Mouse (Mus musculus): ENCODE measurements around the gene Sema6b.
"Not testable (repeated sequence)": the region's sequence is repeated elsewhere in the genome, so short reads cannot be mapped to it uniquely, and the experiment has no call there.

Gene Sema6b

DNA sequence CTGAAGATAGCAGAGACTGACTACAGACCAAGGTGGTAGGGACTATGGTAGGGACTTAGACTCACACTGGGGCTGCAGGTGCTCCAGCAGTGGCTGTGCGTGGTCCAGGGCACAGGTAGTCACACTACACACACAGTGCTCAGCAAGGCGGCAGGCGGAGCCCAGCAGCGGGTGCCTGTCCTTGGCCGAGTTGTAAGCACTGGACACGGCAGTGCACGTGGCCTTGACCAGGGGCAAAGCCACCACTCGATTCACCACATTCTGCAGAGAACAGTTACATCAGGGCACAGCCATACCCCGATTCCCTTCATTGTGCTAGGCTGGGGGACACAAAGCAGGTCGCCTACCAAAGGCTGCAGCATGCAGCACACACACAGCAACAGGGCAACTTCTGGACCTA lies 23.9 kb downstream of the Sema6b start:
- no peak for DNase-seq

DNA sequence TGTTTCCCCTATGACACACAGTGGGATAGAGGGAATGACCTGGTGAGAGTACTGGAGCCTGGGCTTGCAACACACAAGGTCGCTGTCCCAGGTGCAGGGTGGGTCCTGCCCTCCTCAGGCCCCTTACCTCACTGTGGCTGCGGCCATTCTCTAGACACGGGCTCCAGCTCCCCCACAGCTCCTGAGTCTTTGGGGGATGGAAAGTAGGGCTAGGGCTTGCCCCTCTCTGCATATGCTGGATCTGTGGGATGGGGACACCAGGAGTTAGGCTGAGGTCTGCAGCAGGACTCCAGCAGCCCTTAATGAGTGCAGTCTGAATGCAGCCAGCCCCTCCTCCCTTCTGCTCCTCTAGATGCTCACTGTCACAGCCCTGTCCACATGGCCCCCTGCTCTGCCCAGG lies 27.4 kb downstream of the Sema6b start:
- DNase-seq: no peak

DNA sequence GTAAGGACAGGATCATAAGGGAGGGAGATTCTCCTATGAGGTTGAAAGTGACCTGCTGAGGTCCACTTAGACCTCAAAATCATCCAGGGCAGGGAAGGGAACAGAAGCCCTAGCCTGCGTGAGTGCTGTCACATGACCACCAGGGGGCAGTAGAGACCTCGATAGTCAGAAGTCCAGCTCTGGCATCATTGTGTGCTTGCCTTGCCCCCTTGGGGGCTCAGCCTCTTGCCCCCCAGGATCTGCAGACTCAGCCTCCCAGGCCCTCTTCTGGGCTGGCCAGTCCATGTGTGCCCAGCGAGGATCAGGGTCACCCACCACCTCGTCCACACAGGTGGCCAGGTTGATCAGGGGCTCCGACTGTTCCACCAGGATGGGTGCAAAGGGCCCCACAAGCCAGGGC lies 28.3 kb downstream of the Sema6b start:
- peak; percentile 69 for DNase-seq

DNA sequence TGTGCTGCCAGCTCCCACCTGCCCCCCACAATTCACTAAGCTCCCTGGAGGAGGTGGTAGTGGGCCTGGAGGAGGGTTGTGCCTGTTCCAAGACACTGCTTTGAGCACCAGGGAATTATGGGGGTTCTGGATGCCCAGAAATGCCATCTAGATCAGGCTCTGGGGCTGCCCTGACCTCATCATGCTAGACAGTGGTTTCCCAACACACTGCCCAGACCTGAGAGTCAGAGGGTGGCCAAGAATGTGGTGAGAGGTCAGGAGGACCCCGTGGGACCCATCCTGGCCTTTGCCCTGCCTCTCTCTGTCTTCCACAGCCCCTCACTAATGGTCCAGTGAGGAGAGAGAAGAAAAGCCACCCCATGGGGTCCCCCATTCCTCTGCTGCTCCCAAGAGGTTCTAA lies 29.1 kb downstream of the Sema6b start:
- no peak for DNase-seq

DNA sequence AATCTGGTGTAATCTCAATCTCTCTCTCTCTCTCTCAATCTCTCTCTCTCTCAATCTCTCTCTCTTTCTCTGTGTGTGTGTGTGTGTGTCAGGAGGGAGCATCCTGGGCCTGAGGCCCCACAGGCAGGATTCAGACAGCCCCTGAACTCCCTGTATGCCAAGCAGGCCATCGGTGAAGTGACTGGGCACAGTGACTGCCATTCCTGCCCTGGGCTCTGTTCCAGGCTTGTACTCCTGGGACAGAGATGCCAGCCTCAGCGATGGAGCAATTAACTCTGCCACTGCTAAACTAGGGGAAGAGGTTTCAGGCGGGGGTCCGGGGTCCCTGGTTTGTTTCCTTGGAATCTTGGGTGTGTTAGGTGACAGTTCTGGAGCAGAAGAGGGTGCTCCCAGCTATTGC lies 29.6 kb downstream of the Sema6b start:
- no peak for DNase-seq

DNA sequence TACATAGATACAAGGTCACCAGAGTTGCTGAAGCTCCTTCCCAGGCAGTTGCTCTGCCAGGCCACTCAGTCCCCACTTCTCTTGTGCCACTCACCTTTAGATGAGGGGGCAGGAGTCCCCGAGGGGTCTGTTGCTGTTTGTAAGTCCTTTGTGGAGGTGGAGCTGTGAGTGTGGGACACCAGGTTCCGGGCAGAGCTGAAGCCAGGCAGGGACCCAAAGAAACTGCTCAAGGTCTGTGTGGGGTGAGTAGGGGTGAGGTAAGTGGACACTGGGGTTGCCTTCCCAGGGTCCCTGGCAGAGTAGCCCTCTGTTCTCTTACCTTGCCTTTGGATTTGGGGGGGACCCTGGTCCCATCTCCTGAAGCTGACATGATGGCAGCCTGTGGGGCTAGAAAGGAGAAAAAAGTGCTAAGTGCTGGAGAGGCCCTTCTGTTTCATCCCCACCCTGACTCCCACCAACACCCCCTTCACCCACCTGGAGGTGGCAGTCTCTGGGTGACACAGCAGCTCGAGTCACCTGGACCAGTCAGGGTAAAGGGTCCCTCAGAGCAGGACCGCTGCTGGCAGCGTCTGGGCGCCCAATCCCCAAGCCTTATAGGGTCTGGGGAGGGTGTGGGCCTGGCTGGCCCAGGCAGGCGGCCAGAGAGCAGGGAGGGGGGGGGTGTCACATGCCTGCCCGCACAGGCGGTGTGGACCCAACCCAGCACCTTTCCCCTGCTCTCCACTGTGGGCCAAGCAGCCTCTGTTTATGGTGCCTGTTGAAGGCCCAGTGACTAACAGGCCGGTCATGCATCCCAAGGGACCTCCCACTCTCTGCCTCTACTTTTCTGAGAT lies 30.7 kb downstream of the Sema6b start, which contains the start of gene Plin4:
Gene Plin4 (minus strand): TSS at position 585 of the 833 bp plus-strand sequence.
- no peak for DNase-seq

DNA sequence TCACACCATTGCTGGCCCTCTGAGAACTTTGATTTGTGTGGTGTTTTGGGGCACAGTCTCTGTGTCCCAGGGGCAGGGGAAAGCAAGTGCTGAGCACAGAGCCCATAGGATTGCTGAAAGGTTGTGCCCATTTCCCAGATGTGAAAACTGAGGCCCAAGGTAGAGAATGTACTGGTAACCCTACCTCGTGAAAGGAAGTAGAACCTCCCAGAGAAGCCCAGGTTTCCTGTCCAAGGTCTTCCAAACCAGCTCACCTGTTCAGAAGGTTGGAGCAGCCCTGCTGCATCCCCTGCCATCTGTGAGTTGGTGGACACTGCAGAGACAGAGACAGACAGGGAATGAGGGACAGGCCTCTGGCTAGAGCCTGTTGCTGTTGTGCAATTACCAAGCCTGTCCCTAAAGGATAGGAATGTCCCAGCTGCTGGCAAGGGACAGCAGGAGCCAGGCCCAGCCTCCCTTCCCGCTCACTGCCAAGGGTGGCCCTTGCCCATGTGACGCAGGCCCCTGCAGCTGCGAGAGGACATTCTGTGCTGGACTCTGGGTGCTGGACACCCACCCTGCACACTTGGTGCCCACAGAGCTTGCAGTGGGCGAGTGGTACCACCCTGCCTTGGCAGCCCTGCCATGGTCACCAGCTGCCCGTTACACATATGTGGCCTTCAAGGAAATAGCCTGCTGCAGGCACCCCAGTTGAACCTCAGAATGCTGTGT lies 31.7 kb downstream of the Sema6b start:
- DNase-seq: no peak

DNA sequence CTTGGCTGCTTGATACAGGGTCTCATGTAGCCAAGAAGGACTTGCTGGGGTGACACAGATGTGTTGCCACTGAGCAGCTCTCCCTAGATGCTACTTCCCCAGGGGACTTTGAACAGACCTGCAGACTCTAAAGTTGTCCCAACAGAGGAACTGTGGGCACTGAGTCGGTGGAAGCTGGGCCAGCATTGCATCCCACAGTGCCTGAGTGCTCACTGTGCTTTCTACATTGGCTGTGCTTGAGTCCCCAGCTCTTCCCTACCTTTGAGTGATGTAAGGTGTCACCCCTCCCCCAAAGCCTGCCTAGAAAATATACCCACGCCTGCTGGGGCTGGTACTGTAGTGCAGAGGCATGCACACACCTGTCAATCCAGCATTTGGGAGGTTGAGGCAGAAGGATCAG lies 32.4 kb downstream of the Sema6b start:
- no peak for DNase-seq

DNA sequence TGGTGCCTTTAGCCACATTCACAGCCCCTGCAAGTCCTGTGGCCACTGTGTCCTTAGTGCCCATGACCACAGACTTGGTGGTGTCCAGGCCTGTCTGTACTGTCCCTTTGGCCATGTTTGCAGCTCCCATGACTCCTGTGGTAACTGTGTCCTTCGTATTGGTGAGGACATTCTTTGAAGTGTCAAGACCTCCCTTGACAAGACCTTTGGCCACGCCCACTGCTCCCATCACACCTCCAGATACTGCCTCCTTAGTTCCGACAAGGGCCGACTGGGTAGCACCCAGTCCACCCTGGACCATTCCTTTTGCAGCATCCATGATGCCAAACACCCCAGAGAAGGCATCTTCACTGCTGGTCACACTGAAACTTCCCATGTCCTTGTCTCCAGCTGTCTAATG lies 33.2 kb downstream of the Sema6b start:
- no peak for DNase-seq

DNA sequence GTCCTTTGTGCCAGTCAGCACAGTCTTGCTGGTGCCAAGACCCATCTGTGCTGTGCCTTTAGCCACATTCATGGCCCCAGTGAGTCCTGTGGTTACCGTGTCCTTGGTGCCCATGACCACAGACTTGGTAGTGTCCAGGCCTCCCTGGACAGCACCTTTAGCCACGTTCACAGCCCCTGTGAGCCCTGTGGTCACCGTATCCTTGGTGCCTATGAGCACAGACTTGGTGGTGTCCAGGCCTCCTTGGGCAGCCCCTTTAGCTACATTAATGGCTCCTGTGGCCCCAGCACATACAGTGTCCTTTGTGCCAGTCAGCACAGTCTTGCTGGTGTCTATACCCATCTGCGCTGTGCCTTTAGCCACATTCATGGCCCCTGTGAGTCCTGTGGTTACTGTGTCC lies 33.7 kb downstream of the Sema6b start:
- DNase-seq: not testable (repeated sequence)

DNA sequence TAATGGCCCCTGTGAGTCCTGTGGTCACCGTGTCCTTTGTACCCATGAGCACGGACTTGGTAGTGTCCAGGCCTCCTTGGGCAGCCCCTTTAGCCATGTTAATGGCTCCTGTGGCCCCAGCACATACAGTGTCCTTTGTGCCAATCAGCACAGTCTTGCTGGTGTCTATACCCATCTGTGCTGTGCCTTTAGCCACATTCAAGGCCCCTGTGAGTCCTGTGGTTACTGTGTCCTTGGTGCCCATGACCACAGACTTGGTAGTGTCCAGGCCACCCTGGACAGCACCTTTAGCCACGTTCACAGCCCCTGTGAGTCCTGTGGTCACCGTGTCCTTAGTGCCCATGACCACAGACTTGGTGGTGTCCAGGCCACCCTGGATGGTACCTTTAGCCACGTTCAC lies 35.3 kb downstream of the Sema6b start:
- DNase-seq: not testable (repeated sequence)

DNA sequence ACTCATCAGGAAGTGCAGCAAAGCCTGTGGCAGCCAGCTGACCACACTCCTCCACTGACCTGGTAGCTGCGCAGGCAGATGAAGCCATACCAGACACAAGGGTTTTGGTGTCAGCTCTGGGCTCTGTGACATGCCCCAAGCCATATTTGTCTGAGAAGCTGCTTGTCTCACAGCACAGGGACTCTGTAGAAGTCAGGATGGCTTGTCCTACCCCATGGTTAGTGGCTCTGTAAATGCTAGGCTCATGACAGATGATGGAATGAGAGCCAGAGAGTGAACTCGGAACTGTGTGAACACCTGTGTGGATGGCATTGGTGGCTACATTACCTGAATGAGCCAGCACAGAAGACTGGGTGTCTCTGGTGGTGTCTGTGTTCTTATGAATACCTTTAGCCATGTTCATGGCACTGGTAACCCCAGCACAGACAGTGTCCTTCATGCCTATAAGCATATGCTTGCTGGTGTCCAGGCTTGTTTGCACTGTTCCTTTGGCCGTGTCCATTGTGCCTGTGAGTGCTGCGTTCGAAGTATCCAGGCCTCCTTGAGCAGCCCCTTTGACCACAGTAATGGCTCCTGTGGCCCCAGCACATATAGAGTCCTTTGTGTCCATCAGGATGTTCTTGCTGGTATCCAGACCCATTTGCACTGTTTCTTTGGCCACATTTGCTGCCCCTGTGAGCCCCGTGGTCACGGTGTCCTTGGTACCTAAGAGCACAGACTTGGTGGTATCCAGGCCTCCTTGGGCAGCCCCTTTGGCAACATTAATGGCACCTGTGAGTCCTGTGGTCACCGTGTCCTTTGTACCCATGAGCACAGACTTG lies 36.5 kb downstream of the Sema6b start:
- no peak for DNase-seq

DNA sequence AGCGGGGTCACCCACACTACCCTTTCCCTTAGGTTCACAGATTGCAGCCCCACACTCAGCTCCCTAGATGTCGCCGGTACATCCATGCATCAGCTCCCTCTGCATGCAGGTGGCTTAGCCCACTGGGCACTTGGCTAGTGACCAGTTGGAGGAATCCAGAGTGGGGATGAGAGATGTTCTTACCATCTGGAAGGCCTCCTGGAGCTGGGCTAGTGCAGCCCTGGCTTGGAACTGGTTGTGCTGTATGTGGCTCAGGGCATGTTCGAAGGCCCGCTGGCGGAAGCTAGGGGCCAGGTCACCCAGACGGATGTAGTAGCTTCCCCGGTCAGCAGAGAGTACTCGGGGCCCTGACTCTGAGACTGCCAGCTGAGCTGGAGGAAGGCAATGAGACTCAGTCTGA lies 37.2 kb downstream of the Sema6b start:
- no peak for DNase-seq

DNA sequence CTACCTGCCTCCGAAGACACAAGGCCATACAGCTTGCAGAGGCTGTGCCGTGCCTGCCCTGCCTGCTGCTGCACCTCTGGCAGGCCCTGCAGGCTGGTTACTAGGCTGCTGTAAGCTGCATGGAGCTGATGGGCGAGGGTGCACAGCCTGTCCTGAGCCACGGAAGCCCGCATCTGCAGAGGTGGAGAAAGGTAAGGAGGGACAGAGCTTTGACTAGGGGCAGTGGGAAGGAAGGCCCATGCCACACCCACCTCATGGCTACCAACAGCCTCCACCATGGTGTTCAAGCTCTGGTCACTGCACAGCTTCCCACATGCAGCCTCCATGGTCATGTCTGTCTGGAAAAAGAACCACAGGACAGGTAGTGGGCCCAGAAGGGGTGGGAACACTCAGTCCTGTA lies 38.0 kb downstream of the Sema6b start:
- no peak for DNase-seq

DNA sequence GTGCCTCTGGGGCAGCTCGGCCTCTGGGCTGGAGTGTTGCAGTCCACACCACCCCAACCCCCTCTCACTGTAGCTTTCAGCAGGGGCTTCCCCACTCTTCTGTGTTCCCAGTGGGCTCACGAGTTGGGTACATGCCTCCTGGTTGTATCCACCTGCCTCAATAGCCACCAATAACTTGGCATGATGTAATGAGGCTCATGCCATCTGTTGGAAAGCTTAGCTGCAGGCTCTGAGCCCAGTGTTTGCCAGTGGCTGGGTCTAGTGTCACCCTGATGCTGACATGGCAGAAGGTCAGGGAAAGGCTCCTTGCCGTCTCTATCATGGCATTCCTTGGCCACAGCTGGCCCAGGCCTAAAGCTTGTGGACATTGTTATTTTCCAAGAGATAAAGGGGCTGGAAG lies 39.3 kb downstream of the Sema6b start:
- no peak for DNase-seq

DNA sequence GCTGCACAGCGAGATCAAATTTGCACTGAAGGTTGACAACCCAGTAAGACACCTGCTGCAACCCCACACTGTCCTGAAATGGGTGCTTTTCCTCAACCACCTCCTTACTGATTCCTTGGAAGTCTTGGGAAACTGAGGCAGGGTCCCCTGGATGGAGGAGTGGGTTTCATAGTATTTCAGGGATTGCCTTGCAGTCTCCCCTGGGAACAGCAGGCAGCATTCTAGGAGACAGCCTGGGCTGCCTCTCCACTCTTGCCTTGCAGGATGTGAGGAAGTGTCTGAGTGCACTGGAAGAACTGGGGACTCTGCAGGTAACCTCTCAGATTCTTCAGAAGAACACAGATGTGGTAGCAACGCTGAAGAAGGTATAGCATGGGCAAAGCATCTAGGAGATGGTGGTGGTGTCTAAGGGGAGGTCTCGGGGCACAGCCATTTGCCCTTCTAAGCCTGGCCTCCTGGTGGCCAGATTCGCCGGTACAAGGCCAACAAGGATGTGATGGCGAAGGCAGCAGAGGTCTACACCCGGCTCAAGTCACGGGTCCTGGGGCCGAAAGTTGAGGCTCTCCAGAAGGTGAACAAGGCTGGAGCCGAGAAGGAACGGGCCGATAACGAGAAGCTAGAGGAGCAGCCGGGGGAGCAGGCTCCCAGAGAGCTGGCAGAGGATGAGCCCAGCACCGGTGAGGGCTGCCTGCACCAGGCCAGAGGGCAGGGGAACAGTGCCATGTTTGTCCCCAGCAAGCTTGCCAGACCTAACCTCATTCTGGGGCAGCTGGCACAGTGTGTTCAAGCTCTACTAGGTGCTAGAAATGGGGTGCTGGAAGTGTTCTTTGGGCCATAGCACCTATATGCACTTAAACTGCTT lies 41.2 kb downstream of the Sema6b start:
- DNase-seq: no peak

DNA sequence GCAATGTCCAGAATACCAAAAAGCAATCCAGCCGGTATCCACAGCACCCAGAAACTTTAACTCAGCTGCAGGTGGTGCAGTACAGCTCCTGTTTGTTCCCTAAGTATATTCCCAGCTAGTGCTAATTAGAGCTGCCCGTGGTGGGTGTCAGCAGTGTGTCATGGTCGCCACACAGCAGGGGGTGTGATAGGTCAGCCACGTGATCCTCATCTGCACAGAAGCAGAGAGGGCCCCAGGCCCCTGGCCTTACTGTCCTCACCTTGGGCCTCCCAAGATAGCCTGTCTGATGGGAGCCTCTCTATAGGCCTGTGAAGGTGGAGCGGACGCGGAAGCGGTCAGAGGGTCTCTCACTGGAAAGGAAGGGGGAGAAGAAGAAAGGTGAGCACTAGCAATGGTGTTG lies 42.0 kb downstream of the Sema6b start:
- no peak for DNase-seq

DNA sequence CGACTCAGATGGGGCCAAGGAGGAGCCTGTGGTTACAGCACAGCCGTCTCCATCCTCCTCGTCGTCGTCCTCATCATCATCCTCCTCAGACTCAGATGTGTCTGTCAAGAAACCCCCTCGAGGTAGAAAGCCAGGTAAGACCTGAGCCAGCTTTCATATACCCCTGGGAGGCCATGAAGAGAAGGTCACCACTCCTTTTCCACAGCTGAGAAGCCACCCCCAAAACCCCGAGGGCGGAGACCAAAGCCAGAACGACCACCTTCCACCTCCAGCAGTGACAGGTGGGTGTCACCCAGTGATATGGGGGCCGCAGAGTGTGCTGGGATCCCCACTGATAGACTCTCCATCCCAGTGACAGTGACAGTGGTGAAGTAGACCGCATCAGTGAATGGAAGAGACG lies 43.3 kb downstream of the Sema6b start:
- DNase-seq: no peak

DNA sequence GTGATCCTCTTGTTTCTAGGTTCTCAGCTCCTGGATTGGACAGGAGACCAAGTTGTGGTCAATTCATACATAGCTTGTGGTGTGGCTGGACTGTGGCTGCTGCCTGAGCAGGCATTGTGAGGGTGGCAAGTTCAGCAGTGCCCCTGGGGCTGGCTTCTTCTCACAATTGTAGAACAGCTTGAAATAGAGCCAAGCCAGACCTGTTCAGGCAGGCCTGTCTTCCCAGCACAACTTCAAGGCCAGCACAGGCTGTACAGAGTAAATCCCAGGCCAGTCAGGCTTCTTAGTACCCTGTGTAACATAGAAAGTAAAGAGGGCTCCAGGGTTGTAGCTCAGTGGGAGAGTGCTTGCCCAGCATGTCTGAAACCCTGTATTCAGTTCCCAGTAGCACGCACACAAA lies 47.3 kb downstream of the Sema6b start:
- DNase-seq: no peak

DNA sequence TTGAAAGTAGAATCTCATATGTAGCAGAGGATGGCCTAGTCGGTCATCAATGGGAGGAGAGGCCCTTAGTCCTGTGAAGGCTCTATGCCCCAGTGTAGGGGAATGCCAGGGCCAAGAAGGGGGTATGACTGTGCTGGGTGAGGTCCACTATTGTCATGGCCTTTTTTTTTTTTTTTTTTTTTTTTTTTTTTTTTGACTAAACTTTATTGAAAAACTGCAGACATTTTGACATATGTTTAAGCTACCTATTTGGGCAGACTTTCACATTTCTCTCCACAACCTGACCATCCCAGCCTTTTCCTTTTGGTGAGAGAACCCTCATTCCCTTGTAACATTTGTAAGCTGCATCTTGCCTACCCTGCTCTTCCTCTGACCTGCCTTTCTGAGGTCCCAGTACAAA lies 47.8 kb downstream of the Sema6b start:
- DNase-seq: no peak

DNA sequence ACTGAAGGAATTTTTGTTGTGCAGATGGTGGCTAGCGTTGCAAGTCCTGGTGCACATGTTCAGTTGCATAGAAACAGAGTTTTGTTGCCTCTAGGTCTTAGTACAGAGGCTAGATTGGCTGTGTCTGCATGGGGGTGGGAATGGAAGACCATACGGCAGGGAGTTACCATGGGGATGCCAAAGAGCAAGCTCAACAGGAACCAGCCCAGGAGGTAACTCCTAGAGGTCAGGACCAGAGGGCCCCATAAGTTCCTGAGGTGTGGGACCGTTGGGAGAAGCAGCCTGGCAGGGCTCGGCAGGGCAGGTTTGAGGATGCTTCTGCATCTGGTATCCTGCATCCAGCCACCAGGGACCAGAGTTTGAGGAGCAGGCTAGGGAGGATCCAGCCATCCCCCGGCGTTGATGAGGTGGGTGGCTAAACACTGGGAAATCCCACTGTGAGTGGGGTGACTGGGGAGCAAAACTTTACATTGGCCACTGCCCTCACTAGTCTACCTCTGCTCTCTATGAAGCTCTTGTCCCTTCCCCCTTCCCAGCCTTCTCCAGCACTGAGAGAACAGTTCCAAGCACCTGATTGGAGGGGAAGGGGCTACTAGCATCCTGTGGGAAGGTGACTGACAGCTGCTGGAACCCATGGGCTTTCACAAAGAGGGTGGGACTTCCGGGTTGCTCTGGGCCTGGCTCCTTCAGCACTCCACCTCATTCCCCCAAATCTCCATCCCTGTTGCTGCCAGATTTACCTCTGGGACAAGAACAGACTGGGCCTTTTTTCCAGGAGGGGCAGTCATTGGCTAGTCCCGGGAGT lies 59.2 kb downstream of the Sema6b start:
- DNase-seq: peak; percentile 40

DNA sequence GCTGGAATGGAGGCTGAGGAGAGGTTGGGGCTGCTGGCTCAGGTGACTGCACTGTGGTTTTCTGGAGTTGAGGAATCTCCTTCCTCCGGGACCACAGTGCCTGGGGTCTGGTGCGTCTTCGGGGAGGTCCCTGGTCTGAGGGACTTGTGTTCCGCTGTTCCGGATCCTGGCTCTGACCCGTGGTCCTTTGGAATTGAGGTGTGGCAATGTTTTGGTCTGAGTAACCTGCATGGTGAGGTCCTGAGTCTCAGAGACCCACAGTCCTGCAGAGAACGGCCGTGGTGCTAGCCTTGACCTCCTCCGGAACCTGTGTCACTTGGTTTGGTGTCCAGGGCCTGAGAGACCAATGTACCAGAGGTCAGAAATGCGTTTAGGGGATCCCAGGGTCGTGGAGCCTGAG lies 60.2 kb downstream of the Sema6b start:
- DNase-seq: peak; percentile 26
